Mouse (Mus musculus) liver, embryonic 14.5 days (tissue): ENCODE measurements around the gene Crtc2. TPM values are rescaled to one million over a fixed set of nuclear protein-coding genes. Genes with fewer than 3 reads are reported as not detected.

ENCODE experiments used
- ATAC-seq: fragments of 200-750 bp; cut with Nextera tagmentation; 2 replicates; pipeline ENCODE4 v1.8.0; 2017; ENCODE audit warnings: moderate number of reproducible peaks, mild to moderate bottlenecking, moderate library complexity; ENCODE audit not compliant: insufficient read depth
- DNase-seq, 3 experiments: peaks; one replicate each; pipeline ENCODE4 v3.0.0-alpha.2; 2012 to 2013; ENCODE audit warnings: low read depth in 3 of 3, low spot score in 3 of 3
- H3K27ac ChIP-seq: fragments of 300-500 bp; sonication (generic); 2 replicates; pipeline ENCODE4 v1.5.1; 2014; ENCODE audit warnings: moderate library complexity, mild to moderate bottlenecking, control low read depth, inconsistent platforms
- H3K27me3 ChIP-seq: fragments of 300-500 bp; sonication (generic); 2 replicates; pipeline ENCODE4 v1.6.1; 2014; ENCODE audit warnings: mild to moderate bottlenecking, low read length, moderate library complexity; ENCODE audit not compliant: control insufficient read depth, insufficient read depth
- H3K36me3 ChIP-seq: fragments of 300-500 bp; sonication (generic); replicated peaks from 2 replicates; pipeline ENCODE4 v1.6.1; 2014; ENCODE audit warnings: low read depth; ENCODE audit not compliant: control insufficient read depth, insufficient read depth
- H3K4me1 ChIP-seq, 2 experiments: fragments of 200-500 bp in 1 of 2; fragments of 300-500 bp in 1 of 2; sonication (generic) in 1 of 2; replicated peaks; 2 replicates each; pipeline ENCODE4 v1.6.1; 2012 to 2014; ENCODE audit warnings: antibody characterized with exemption in 1 of 2, inconsistent platforms in 1 of 2, low read length in 1 of 2; ENCODE audit not compliant: control insufficient read depth in 2 of 2, insufficient read depth in 2 of 2
- H3K4me2 ChIP-seq: fragments of 300-500 bp; sonication (generic); 2 replicates; pipeline ENCODE4 v1.6.1; 2014; ENCODE audit warnings: low read depth, mild to moderate bottlenecking, control low read depth, moderate library complexity
- H3K4me3 ChIP-seq, 2 experiments: fragments of 200-500 bp in 1 of 2; fragments of 300-500 bp in 1 of 2; sonication (generic) in 1 of 2; 2 replicates each; pipeline ENCODE4 v1.5.1; 2012 to 2014; ENCODE audit warnings: low read depth in 2 of 2, low read length in 2 of 2, mild to moderate bottlenecking in 2 of 2, control low read depth in 1 of 2, inconsistent platforms in 1 of 2, moderate library complexity in 1 of 2; ENCODE audit not compliant: insufficient read depth in 1 of 2
- H3K9ac ChIP-seq: fragments of 300-500 bp; sonication (generic); replicated peaks from 2 replicates; pipeline ENCODE4 v1.6.1; 2014; ENCODE audit warnings: mild to moderate bottlenecking, control low read depth, moderate library complexity
- H3K9me3 ChIP-seq: fragments of 300-500 bp; sonication (generic); 2 replicates; pipeline ENCODE4 v1.6.1; 2016; ENCODE audit warnings: low read length, mixed read lengths; ENCODE audit not compliant: control insufficient read depth
- CTCF ChIP-seq: IDR thresholded peaks from 2 replicates; pipeline ENCODE4 v1.5.1; 2016; ENCODE audit warnings: antibody characterized with exemption, low read depth, control low read depth
- EP300 ChIP-seq: IDR thresholded peaks from 2 replicates; pipeline ENCODE4 v1.6.1; 2016; ENCODE audit warnings: antibody characterized with exemption, low read depth
- WGBS: fragments of 180-500 bp; shearing (Covaris S2); extraction: QIAGEN DNeasy Blood & Tissue Kit; methylation state at CpG from one replicate; pipeline ENCODE4 v1.1.7; 2014; ENCODE audit not compliant: insufficient replicate concordance; 5-methylcytosine and 5-hydroxymethylcytosine counted together
- polyA plus RNA-seq, 2 experiments: library from polyadenylated mRNA; depleted of rRNA in 1 of 2; stranded (reverse) in 1 of 2; unstranded in 1 of 2; fragments of >200 nt; fragmentation: Nextera tagmentation in 1 of 2; extraction: Ambion mirVana in 1 of 2; gene quantifications; 2 replicates each; pipeline versions ENCODE4 v1.2.1 to v1.2.3; 2012 to 2014

Crtc2 gene
- polyA plus RNA-seq, 2 experiments = 3.2 to 7.6 TPM

DNA sequence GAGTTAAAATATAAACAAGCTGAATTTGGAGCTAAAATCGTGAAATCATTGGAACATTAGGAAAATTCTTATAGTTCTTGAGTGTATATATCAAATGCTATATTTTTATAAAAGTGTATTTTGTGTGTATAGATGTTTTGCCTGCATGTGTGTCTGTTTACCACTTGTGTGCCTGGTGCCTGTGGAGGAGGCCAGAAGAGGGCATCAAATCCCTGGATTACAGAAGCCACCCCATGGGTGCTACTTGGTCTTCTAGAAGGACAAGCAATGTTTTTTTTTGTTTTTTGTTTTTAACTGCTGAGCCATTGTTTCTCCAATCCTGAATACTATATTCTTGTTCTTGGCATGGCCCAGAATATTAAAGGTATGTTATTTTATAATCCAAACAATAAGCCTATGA lies 36.6 kb downstream of the Crtc2 start:
- WGBS = 79% methylated on average over 1 of the region's 1 CpGs
- DNase-seq = no peak
- H3K27ac ChIP-seq = no peak overlapping the region

DNA sequence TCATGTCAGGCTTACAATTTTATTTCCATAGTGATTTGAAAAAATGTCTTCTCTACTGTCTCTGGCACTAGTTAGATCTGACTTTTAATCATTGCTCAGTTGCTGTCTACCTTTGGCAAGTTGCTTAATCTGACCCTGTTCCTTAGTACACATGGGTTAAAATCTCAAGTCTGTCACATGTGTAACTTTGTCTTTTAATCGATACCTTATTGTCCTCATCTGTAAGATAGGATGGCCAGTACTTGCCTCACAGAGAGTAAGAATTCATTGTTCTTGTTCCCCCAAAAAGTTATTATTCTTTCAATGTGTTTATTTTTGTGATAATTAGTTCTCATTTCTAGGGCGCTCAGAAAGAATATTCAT lies 38.0 kb downstream of the Crtc2 start:
- Histone ChIP-seq H3K4me3 (peak overlapping the region; percentile 76 to 97; a peak in 3 of 4 replicates), H3K4me2 (peak overlapping the region; percentile 93), H3K27me3 (no peaks in the 10 kb centered on the region), H3K36me3 (no peaks in the 10 kb centered on the region), H3K9ac (peak overlapping the region; percentile 90; the same call in 1 of the 2 replicates), H3K27ac (peak overlapping the region; percentile 91), H3K9me3 (no peaks in the 10 kb centered on the region), H3K4me1 (peaks cover 19% of the 10 kb centered on the region in 2 experiments)
- TF ChIP-seq CTCF (no peak), EP300 (no peak)
- DNase-seq (no peak), ATAC-seq (no peak)
- WGBS = 24% methylated on average over 2 of the region's 2 CpGs

More for the DNA sequence above, 36.6 kb downstream of the Crtc2 start:
- TF ChIP-seq EP300 = no peak
- TF ChIP-seq CTCF = 0 out of 2 replicates have a peak, but pooled peaks have one; percentile 8
- Histone ChIP-seq H3K4me3 (no peak overlapping the region), H3K4me1 (peaks cover 19% of the 10 kb centered on the region in 2 experiments), H3K4me2 (no peak overlapping the region), H3K36me3 (no peaks in the 10 kb centered on the region), H3K9me3 (no peaks in the 10 kb centered on the region), H3K9ac (no peak overlapping the region), H3K27me3 (no peaks in the 10 kb centered on the region)
- ATAC-seq = no peak

DNA sequence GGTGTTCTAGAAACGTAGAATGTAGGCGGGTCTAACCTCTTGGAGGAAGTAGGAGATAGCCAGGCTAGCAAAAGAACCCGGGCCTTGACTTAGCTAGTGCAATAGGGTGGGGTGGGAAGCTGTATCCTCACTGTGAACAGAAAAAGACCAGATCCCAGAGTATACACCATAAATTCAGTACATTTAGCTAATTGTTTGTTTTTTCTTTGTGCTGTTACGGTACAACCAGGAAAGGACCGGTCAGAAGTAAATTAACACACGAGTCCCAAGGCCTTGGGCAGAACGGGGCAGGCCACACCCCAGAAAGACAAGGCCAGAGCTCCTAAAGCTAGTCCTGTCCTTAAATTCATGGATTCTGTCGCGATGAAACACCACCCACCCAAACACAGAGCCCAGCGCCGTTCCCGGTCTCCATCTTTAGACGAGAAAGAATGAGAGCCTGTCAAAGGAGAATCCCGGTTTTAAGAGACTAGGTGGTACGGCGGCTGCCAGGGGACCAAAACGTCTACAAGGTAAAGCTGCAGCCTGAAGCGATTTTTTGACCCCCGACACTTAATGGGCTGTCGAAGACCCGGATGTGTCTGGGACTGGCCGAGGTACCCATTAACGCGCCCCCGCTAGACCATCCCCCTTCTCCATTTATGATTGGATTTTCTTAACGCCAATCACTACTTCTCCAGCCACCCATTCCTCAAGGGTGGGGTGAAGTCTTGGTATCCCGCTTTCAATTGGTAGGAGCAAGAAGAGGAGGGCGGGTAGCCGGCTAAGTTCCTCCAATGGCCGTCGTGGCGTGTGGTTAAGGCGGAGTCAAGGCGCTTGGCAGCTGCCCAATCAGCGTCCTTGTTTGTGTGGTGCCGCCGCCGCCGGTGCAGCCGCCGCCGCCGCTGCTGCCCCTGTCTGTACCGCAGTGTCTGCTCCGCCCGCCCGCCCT lies 38.6 kb downstream of the Crtc2 start, which contains the start of gene Gatad2b:
Gene Gatad2b, plus strand, starts transcription at position 834 of the 931 bp plus-strand sequence.
- H3K4me1 ChIP-seq = peaks cover 19% of the 10 kb centered on the region in 2 experiments
- H3K27ac ChIP-seq = peak within 1 kb of the TSS; percentile 91
- H3K27me3 ChIP-seq = no peaks in the 10 kb centered on the region
- DNase-seq (peak; percentile 99 to 100 (median 100)), ATAC-seq (peak; percentile 96)
- no peaks in the 10 kb centered on the region for H3K9me3 ChIP-seq
- peak within 1 kb of the TSS; percentile 98 for H3K9ac ChIP-seq
- no peak for TF ChIP-seq CTCF
- TF ChIP-seq EP300 = no peak
- H3K4me2 ChIP-seq = peak within 1 kb of the TSS; percentile 95
- H3K36me3 ChIP-seq = no peaks in the 10 kb centered on the region
- peak within 1 kb of the TSS; percentile 81 to 97 for H3K4me3 ChIP-seq
- under 1% methylated on average over 47 of the region's 47 CpGs for WGBS

DNA sequence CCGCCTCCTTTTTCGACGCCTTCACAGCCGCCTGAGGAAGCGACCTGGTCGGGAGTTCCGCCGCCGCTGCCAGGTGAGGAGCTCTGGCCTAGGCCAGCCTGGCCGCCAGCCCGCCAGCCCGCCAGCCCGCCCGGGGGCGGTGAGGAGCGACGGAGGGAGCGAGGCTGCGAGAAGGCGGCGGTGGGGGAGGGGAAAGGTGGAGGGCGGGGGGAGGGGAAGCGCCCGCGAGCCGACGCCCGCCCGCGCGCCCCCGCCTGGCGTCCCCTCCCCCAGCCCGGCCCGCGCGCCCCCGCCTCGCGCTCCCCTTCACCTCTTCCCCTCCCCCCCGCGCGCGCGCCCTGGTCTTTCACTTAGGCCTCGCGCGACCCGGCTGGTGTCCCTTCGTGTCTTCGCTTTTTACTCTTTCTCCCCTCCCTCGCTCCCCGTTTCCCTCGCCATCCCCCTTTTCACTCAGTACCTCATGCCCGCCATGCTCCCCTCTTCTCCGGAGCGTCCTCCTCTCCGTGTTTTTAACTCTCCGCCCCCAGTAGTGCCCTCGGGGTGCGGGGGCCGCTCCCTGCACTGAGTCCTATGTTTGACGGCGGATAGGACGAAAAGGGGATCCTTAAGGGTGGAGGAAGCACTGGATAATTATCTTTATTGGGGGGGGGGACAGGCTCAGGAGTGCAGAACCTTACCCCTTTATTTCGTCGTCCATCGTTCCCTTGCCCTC lies 39.5 kb downstream of the Crtc2 start:
- H3K9ac ChIP-seq = peak overlapping the region; percentile 98
- under 1% methylated on average over 36 of the region's 68 CpGs for WGBS
- no peaks in the 10 kb centered on the region for H3K27me3 ChIP-seq
- peak overlapping the region; percentile 90 for H3K27ac ChIP-seq
- DNase-seq (peak; percentile 36 to 46 (median 38)), ATAC-seq (peak; percentile 32)
- peak overlapping the region; percentile 95 for H3K4me2 ChIP-seq
- H3K4me1 ChIP-seq = peaks cover 19% of the 10 kb centered on the region in 2 experiments
- TF ChIP-seq CTCF (no peak), EP300 (no peak)
- no peaks in the 10 kb centered on the region for H3K9me3 ChIP-seq
- H3K4me3 ChIP-seq = peak overlapping the region; percentile 78 to 81
- H3K36me3 ChIP-seq = no peaks in the 10 kb centered on the region
